Mouse (Mus musculus): ENCODE results near the gene Bst2.

DNA sequence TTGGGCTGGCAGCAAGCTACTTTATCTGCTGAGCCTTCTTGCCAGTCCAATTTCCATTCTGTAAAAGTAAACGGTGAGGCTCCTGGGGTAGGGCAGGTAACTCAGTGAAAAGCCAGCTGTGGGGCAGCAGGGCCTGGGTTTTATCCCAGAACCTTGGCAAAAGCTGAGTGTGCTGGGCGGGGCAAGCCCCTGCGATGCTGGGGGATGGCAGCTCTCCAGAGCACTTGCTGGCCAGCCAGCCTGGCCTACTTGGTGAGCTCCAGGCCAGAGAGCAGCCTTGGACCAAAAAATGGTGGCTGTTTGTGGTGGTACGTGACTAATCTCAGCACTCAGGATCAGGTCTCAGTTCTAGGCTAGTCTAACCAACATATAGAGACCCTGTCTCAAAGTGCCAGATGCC is 31.3 kb downstream of the Bst2 start:
- TF ChIP-seq CTCF (IDR thresholded peaks at IDR 0.05; ENCODE audit: low read depth) (no peak), EP300 (IDR thresholded peaks at IDR 0.05; ENCODE audit: low read depth) (no peak)
